Mouse (Mus musculus): ENCODE results near the gene Alkbh1.

The Alkbh1 gene

GRCm38 (mm10) chr12:87387171-87388121 lies 56.4 kb downstream of the Alkbh1 start:
- in situ Hi-C loops (cut with MboI; ENCODE audit: low sequenced_read_pairs) = no loop called here

DNA sequence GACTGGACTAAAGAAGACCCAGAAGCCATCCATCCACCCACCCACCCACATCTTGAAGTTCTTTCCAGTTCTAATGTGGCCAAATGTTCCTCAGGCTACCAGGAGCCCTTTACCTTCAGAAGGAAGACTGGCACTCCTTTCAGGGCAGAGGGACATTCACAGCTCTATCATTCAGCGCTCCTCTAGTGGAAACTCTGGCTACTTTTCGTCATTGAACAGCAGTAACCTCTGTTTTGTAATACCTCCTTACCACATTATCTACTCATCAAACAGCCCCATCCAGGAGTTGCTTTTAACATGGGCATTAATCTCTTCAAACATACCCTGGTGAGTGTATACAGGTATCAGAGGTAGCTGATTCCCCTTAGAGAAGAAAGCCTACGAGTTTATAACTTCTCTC lies 58.8 kb downstream of the Alkbh1 start:
- in situ Hi-C loops (cut with MboI; ENCODE audit: low sequenced_read_pairs) = no loop called here

GRCm38 (mm10) chr12:87381380-87381682 lies 62.5 kb downstream of the Alkbh1 start:
- in situ Hi-C loops (cut with MboI; ENCODE audit: low sequenced_read_pairs) = no loop called here

DNA sequence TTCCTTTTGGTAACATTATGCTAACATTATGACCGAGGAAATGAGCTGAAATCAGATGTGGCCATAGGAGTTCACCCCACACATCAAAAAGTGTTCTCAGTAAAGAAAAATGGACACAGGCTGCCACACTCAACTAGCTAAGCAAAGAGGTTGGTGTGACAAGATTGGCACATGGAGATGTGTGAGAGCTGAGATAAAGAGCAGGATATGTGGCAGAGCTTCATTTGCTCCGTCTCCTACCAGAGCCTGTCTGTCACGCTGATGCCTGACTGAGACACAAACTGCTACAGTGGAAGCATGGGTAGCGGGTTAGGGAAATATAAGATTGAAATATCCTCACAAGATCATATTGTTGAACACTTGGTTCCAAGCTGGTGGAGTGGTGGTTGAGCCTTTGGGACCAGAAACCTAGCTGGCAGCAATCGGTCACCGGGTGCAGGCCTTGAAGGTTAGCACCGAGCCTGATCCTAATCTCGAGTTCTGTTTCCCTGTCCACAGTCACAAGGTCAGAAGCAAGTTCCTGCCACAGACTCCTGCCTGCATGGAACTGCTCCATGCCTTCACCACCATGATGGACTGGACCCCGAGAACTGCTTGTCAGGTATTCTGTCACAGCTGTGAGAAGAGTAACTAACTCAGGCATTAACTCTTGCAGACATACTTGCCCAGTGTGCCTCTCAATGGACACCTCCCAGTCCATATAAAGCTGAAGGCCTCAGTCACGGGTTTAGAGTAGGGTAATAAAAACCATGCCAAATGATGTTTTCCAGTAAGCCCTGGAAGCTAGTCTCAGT lies 63.0 kb downstream of the Alkbh1 start:
- in situ Hi-C loops (cut with MboI; ENCODE audit: low sequenced_read_pairs) = no loop called here

- in situ Hi-C loops (cut with MboI; ENCODE audit: low sequenced_read_pairs) = no loop called here
These were observed 64.3 kb downstream of the Alkbh1 start for GRCm38 (mm10) chr12:87379496-87379895.
